Mouse (Mus musculus) liver, embryonic 14 days (tissue): ENCODE measurements around the gene Ppef2. TPM values are rescaled to one million over a fixed set of nuclear protein-coding genes. Genes with fewer than 3 reads are reported as not detected.

Experiments
- polyA plus RNA-seq: library from polyadenylated mRNA; depleted of rRNA; stranded (reverse); fragments of >200 nt; gene quantifications from 2 replicates; pipeline ENCODE4 v1.2.3, GENCODE M21; 2012; rRNA removed

Ppef2 gene
- 0.09 and 0.18 TPM in 2 replicates for polyA plus RNA-seq

GRCm38 (mm10) chr5:92256218-92256617, at the start of gene Ppef2:
TSS of gene Ppef2 (minus strand) at chr5:92256278.

GRCm38 (mm10) chr5:92277437-92278394, 21.6 kb upstream of the Ppef2 start, which contains the start of gene Naaa:
TSS of gene Naaa (minus strand) at chr5:92278170.

GRCm38 (mm10) chr5:92215308-92215707, 40.8 kb downstream of the Ppef2 start, which contains the start of gene U90926:
TSS of gene U90926 (minus strand) at chr5:92215408.

Other genes with a start within 250 kb of the Ppef2 start
- 0.10 and 0.17 TPM in 2 replicates for gene Cdkl2, start 212.4 kb downstream of the Ppef2 start, polyA plus RNA-seq
- gene G3bp2, start 172.6 kb downstream of the Ppef2 start, polyA plus RNA-seq, result 20.0 and 23.0 TPM in 2 replicates
- 20.3 and 22.1 TPM in 2 replicates for gene Uso1, start 118.3 kb downstream of the Ppef2 start, polyA plus RNA-seq
- not detected in 2 replicates for gene U90926, start 40.9 kb downstream of the Ppef2 start, polyA plus RNA-seq
- 3.7 and 4.9 TPM in 2 replicates for gene Naaa, start 21.9 kb upstream of the Ppef2 start, polyA plus RNA-seq
- 9.7 and 10.6 TPM in 2 replicates for gene Sdad1, start 54.2 kb upstream of the Ppef2 start, polyA plus RNA-seq
- gene Cxcl9, start 71.8 kb upstream of the Ppef2 start, polyA plus RNA-seq, result 0.02 and 0.05 TPM in 2 replicates
- gene Art3, start 75.5 kb upstream of the Ppef2 start, polyA plus RNA-seq, result 0.76 and 0.81 TPM in 2 replicates
- gene Cxcl10, start 92.6 kb upstream of the Ppef2 start, polyA plus RNA-seq, result 12.1 and 13.5 TPM in 2 replicates
- 25.5 and 25.6 TPM in 2 replicates for gene Nup54, start 178.9 kb upstream of the Ppef2 start, polyA plus RNA-seq